ENCODE assay signal across 8 mouse cellular contexts in the genomic region with DNA sequence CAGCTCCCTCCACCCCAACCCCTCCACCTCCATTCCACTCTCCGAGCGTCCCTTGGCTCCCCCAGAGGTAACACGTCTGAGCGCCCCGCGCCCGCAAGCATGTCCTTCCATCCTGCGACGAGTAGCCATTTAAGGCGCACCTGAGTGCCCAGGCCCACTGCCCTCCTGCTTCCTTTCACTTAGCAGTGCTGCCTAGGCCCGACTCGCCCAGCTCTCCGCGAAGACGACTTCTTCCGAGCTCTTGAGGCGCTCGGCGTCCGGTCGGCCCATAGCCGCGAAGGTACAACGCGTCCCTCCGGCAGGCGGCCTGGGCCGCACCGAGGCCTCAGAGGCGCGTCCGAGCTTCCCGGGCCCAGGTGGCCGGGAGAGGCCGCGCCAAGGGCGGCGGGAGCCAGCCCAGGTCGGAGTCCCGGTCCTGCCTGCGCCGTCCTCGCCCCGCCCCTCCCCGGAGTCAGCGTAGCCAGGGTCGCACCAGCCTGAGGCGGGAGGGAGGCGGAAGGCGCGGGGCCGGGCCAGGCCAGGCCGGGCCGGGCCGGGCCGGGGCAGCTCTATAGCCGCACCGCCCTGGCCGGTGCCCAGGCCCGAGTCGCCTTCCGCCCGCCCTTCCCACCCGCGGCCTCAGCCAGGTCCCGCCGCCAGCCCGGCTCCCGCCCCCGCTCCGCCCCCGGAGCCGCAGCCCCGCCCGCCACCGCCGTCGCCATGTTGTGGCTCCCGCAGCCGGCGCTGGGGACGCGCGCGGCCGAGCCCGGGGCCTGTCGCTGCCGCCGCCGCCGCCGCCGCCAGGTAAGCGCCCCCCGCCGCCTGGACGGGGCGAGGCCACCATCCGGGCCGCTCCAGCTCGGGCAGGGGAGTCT. TPM values are rescaled to one million over a fixed set of nuclear protein-coding genes. Genes with fewer than 3 reads are reported as not detected.
DNase-seq lines count a peak whose midpoint lies in the region; ATAC-seq and TF ChIP-seq lines count a peak whose summit lies in the region.

A gene (plus strand): TSS at position 702 of the 854 bp plus-strand sequence.

- peak within 1 kb of the TSS; percentile 97 for H3K9ac ChIP-seq in forebrain, embryonic 16.5 days (replicated peaks; ENCODE audit: low read depth, low read length)
- H3K9ac ChIP-seq in lung, embryonic 15.5 days = peak within 1 kb of the TSS; percentile 95

- intact Hi-C loops in heart, postnatal 25 days (cut with DNase I) = loop anchor here (5.0 to 10.0 kb wide), 3 partner anchors 46 to 352 kb away; a partner anchor contains a TSS

- H3K36me3 ChIP-seq in G1E (replicated peaks) = peaks cover 16% of the 10 kb centered on the region
- H3K36me3 ChIP-seq in forebrain, embryonic 16.5 days (ENCODE audit: control insufficient read depth, insufficient read depth) = no peaks in the 10 kb centered on the region
- H3K36me3 ChIP-seq in lung, embryonic 15.5 days = no peaks in the 10 kb centered on the region

- ATAC-seq in G1E (ENCODE audit: extremely low read depth, insufficient number of reproducible peaks, low FRiP score, poor library complexity, severe bottlenecking) = no peak
- ATAC-seq in forebrain, embryonic 16.5 days = peak; percentile 88
- ATAC-seq in lung, embryonic 15.5 days (ENCODE audit: borderline replicate concordance, extremely low read depth, low FRiP score, low TSS enrichment) = peak; percentile 94

- no peaks in the 10 kb centered on the region for H3K27me3 ChIP-seq in G1E (ENCODE audit: insufficient read depth, low read length)
- no peaks in the 10 kb centered on the region for H3K27me3 ChIP-seq in forebrain, embryonic 16.5 days (replicated peaks; ENCODE audit: control insufficient read depth, insufficient read depth, low read length)
- H3K27me3 ChIP-seq in lung, embryonic 15.5 days = no peaks in the 10 kb centered on the region

- peak within 1 kb of the TSS; percentile 84 for H3K27ac ChIP-seq in forebrain, embryonic 16.5 days (ENCODE audit: low read length)
- peak within 1 kb of the TSS; percentile 96 for H3K27ac ChIP-seq in layer of hippocampus, adult 2 months
- peak within 1 kb of the TSS; percentile 96 for H3K27ac ChIP-seq in lung, embryonic 15.5 days

- H3K4me1 ChIP-seq in G1E (ENCODE audit: insufficient read depth, low read depth, low read length) = peaks cover 66% of the 10 kb centered on the region
- H3K4me1 ChIP-seq in forebrain, embryonic 16.5 days (replicated peaks; ENCODE audit: control insufficient read depth, insufficient read depth, low read length) = peaks cover 26% of the 10 kb centered on the region
- peaks cover 35% of the 10 kb centered on the region for H3K4me1 ChIP-seq in lung, embryonic 15.5 days

- peak within 1 kb of the TSS; percentile 89 for H3K4me2 ChIP-seq in forebrain, embryonic 16.5 days (ENCODE audit: low read length)
- H3K4me2 ChIP-seq in lung, embryonic 15.5 days = peak within 1 kb of the TSS; percentile 74

- WGBS in forebrain, embryonic 16.5 days = under 1% methylated on average over 72 of the region's 102 CpGs
- 0% methylated on average over 51 of the region's 102 CpGs for WGBS in lung, embryonic 15.5 days

- H3K4me3 ChIP-seq in G1E (ENCODE audit: low read depth, low read length) = peak within 1 kb of the TSS; percentile 90
- H3K4me3 ChIP-seq in forebrain, embryonic 16.5 days (replicated peaks; ENCODE audit: low read length) = peak within 1 kb of the TSS; percentile 96
- peak within 1 kb of the TSS; percentile 95 for H3K4me3 ChIP-seq in layer of hippocampus, adult 2 months
- H3K4me3 ChIP-seq in lung, embryonic 15.5 days = peak within 1 kb of the TSS; percentile 95

- no peak for TF ChIP-seq CTCF in G1E (IDR thresholded peaks at IDR 0.05; ENCODE audit: low read depth, low read length)
- TF ChIP-seq CTCF in layer of hippocampus, adult 2 months (conservative IDR thresholded peaks at IDR 0.05) = peak; percentile 36

- DNase-seq in G1E (ENCODE audit: low spot score) = peak; percentile 79
- peak; percentile 82 to 91 for DNase-seq in cerebellum, adult 18-20 months
- DNase-seq in heart, postnatal 25 days (ENCODE audit: low spot score) = peak; percentile 78
- peak; percentile 46 to 62 for DNase-seq in layer of hippocampus, adult 2 months (ENCODE audit: low spot score in 2 of 2)
- peak; percentile 72 for DNase-seq in ovary, adult 18-20 months (ENCODE audit: low spot score)
- peak; percentile 71 for DNase-seq in thymus, postnatal 0 days (ENCODE audit: low spot score)

- H3K9me3 ChIP-seq in G1E (replicated peaks) = no peaks in the 10 kb centered on the region
- no peaks in the 10 kb centered on the region for H3K9me3 ChIP-seq in forebrain, embryonic 16.5 days (ENCODE audit: control insufficient read depth, low read length)
- no peaks in the 10 kb centered on the region for H3K9me3 ChIP-seq in lung, embryonic 15.5 days

RNA-seq across cellular contexts. Expression of the gene that starts here (rescaled TPM):
- total RNA-seq in G1E (2014; fragmentation: Nextera tagmentation) (72.4 and 79.7 TPM in 2 replicates), G1E (2017) (25.6 and 30.3 TPM in 2 replicates)
- 60.5 and 70.4 TPM in 2 replicates for polyA plus RNA-seq in G1E (2012)
- polyA plus RNA-seq in forebrain, embryonic 16.5 days (2015; fragmentation: Nextera tagmentation; extraction: Ambion mirVana) = 8.4 and 12.1 TPM in 2 replicates
- total RNA-seq in heart, postnatal 25 days (2021) = 10 to 100 TPM; 13.8 to 15.7 TPM
- total RNA-seq in layer of hippocampus, adult 2 months (2021) = 10 to 100 TPM; 22.9 to 23.6 TPM
- 11.5 and 14.1 TPM in 2 replicates for polyA plus RNA-seq in lung, embryonic 15.5 days (2015; fragmentation: Nextera tagmentation; extraction: Ambion mirVana)
- polyA plus RNA-seq in thymus, postnatal 0 days (2015; fragmentation: Nextera tagmentation; extraction: Ambion mirVana) = 11.9 and 13.1 TPM in 2 replicates
